Mouse (Mus musculus): ENCODE results near the gene Ap3m1.

DNA sequence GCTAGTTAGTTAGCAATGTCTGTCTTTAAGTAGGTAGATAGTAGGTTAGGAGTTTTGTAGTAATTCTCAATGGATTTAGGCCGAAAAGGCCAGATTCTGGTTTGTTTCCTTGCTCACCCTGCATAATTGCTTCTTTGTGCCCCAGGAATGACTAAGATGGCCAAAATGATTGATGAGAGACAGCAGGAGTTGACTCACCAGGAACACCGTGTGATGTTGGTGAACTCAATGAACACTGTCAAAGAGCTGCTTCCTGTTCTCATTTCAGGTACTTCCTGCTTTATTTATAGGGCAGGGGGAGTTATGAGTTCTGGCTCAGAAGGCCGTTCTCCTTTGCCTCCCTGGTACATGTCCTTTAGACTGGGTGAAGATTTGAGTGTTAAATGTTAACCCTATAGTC, 66.8 kb downstream of the Ap3m1 start:
- TF ChIP-seq HCFC1 (IDR thresholded peaks at IDR 0.05; ENCODE audit: borderline replicate concordance, insufficient read depth, low read length) = no peak
- TF ChIP-seq ZNF384 (IDR thresholded peaks at IDR 0.05; ENCODE audit: low read depth, low read length) = no peak
